ENCODE assay signal across 11 mouse cellular contexts in the genomic region with DNA sequence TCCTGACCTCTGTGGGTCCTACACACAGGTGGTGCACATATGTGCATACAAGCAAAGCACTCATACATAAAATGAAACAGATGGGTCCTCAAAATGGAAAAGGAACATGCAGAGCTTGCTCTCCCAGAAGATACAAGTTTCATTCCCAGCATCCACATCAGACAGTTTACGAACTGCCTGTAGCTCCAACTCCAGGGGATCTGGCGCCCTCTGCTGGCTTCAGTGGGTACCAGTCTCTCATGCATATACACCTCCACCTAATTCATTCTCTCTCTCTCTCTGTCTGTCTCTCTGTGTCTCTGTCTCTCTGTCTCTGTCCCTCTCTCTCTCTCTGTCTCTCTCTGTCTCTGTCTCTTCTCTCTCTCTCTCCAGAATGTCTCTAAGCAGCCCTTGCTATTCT. TPM values are rescaled to one million over a fixed set of nuclear protein-coding genes. Genes with fewer than 3 reads are reported as not detected.
DNase-seq lines count a peak whose midpoint lies in the region; ATAC-seq and TF ChIP-seq lines count a peak whose summit lies in the region.
"Had no signal": no experiment of that assay in that cellular context is flagged by ENCODE, and none has a peak within 500 bp of the region (broad histone marks: within the 10 kb centered on the region; RNA-seq: fewer than 3 reads in every experiment).

No protein-coding gene starts in this region.

- WGBS in midbrain, embryonic 14.5 days: 34% methylated on average over 2 of the region's 2 CpGs
- WGBS in midbrain, embryonic 13.5 days: 39% methylated on average over 2 of the region's 2 CpGs

- H3K27ac ChIP-seq in gastrocnemius, adult 2 months: no peak overlapping the region
- no peak overlapping the region for H3K27ac ChIP-seq in midbrain, embryonic 14.5 days (replicated peaks; ENCODE audit: low read depth, low read length)
- H3K27ac ChIP-seq in midbrain, embryonic 13.5 days: no peak overlapping the region
- H3K27ac ChIP-seq: embryonic facial prominence, embryonic 13.5 days; limb, embryonic 13.5 days; stomach, embryonic 15.5 days had no signal

- no peaks in the 10 kb centered on the region for H3K36me3 ChIP-seq in midbrain, embryonic 14.5 days (ENCODE audit: control insufficient read depth, insufficient read depth, low read length)
- no peaks in the 10 kb centered on the region for H3K36me3 ChIP-seq in midbrain, embryonic 13.5 days
- H3K36me3 ChIP-seq: embryonic facial prominence, embryonic 13.5 days; stomach, embryonic 15.5 days had no signal

- TF ChIP-seq CTCF in gastrocnemius, adult 2 months (IDR thresholded peaks at IDR 0.05): peak; percentile 80

- peak; percentile 75 for DNase-seq in gastrocnemius, adult 2 months
- DNase-seq in gastrocnemius, adult 8-10 months (ENCODE audit: low spot score in 2 of 2): no peak
- peak; percentile 73 for DNase-seq in midbrain, embryonic 14.5 days
- DNase-seq in adrenal gland, adult 2 months: peak; percentile 54
- peak; percentile 70 for DNase-seq in gastrocnemius, postnatal 14 days
- DNase-seq in thymus, postnatal 14 days: peak; percentile 81

- intact Hi-C loops in gastrocnemius, adult 2 months (cut with DNase I): loop anchor here (2.0 to 5.0 kb wide), 2 partner anchors 74 to 95 kb away; partner anchors contain the start of gene Guca1b
- intact Hi-C loops in gastrocnemius, postnatal 14 days (cut with DNase I; ENCODE audit: low total_unique reads): loop anchor here (10.0 kb wide), 1 partner anchor 98 kb away; the partner anchor contains the start of gene Guca1b

- H3K27me3 ChIP-seq in midbrain, embryonic 14.5 days (ENCODE audit: control insufficient read depth, insufficient read depth, low read length): no peaks in the 10 kb centered on the region
- H3K27me3 ChIP-seq in midbrain, embryonic 13.5 days: no peaks in the 10 kb centered on the region
- H3K27me3 ChIP-seq: embryonic facial prominence, embryonic 13.5 days; limb, embryonic 13.5 days; stomach, embryonic 15.5 days had no signal

- no peak overlapping the region for H3K4me3 ChIP-seq in gastrocnemius, adult 2 months
- H3K4me3 ChIP-seq in midbrain, embryonic 14.5 days (replicated peaks; ENCODE audit: low read depth, low read length): no peak overlapping the region
- H3K4me3 ChIP-seq in midbrain, embryonic 13.5 days (replicated peaks): no peak overlapping the region
- H3K4me3 ChIP-seq: embryonic facial prominence, embryonic 13.5 days; limb, embryonic 13.5 days; stomach, embryonic 15.5 days had no signal

- no peak overlapping the region for H3K9ac ChIP-seq in midbrain, embryonic 14.5 days (replicated peaks; ENCODE audit: low read length)
- no peak overlapping the region for H3K9ac ChIP-seq in midbrain, embryonic 13.5 days (replicated peaks)
- H3K9ac ChIP-seq: embryonic facial prominence, embryonic 13.5 days; limb, embryonic 13.5 days; stomach, embryonic 15.5 days had no signal

- H3K4me2 ChIP-seq in midbrain, embryonic 14.5 days (ENCODE audit: low read length): no peak overlapping the region
- no peak overlapping the region for H3K4me2 ChIP-seq in midbrain, embryonic 13.5 days (replicated peaks)
- H3K4me2 ChIP-seq: embryonic facial prominence, embryonic 13.5 days; limb, embryonic 13.5 days; stomach, embryonic 15.5 days had no signal

- H3K4me1 ChIP-seq in midbrain, embryonic 14.5 days (ENCODE audit: control insufficient read depth, insufficient read depth, low read length): no peaks in the 10 kb centered on the region
- H3K4me1 ChIP-seq in midbrain, embryonic 13.5 days (replicated peaks): peaks cover 14% of the 10 kb centered on the region

- no peak for ATAC-seq in midbrain, embryonic 14.5 days (ENCODE audit: low FRiP score, low TSS enrichment)
- no peak for ATAC-seq in midbrain, embryonic 13.5 days
- peak; percentile 56 for ATAC-seq in megakaryocyte progenitor cell, adult 5-6 weeks (replicated peaks; ENCODE audit: poor library complexity)

- H3K9me3 ChIP-seq in midbrain, embryonic 14.5 days (ENCODE audit: control insufficient read depth, low read length): no peaks in the 10 kb centered on the region
- no peaks in the 10 kb centered on the region for H3K9me3 ChIP-seq in midbrain, embryonic 13.5 days
- H3K9me3 ChIP-seq: embryonic facial prominence, embryonic 13.5 days; limb, embryonic 13.5 days; stomach, embryonic 15.5 days had no signal

RNA-seq across cellular contexts. Expression of gene Taf8, which starts 19.7 kb away (rescaled TPM):
- total RNA-seq in gastrocnemius, adult 2 months (2021): 10 to 100 TPM; 13.0 to 14.1 TPM
- total RNA-seq in gastrocnemius, adult 8-10 months (2022): 10 to 100 TPM; 10.0 to 12.6 (median 11.2) TPM
- polyA plus RNA-seq in midbrain, embryonic 14.5 days (2014; fragmentation: Nextera tagmentation; extraction: Ambion mirVana): 17.4 and 19.2 TPM in 2 replicates
- 24.6 and 27.3 TPM in 2 replicates for polyA plus RNA-seq in midbrain, embryonic 13.5 days (2015; fragmentation: Nextera tagmentation; extraction: Ambion mirVana)
- 10 to 100 TPM; 19.5 to 19.8 TPM for total RNA-seq in adrenal gland, adult 2 months (2021)
- 12.5 and 15.6 TPM in 2 replicates for polyA plus RNA-seq in adrenal gland, adult 2 months (2012; rRNA removed)
- 10 to 100 TPM in 1 of 2 experiments, 1 to 10 TPM in 1; 9.5 to 10.2 TPM for total RNA-seq in gastrocnemius, postnatal 14 days (2021)
- 14.7 and 19.1 TPM in 2 replicates for total RNA-seq in megakaryocyte progenitor cell, adult 5-6 weeks (2015)
- total RNA-seq in megakaryocyte progenitor cell, adult 5-6 weeks (2017): 32.1 and 33.4 TPM in 2 replicates

RNA-seq across cellular contexts. Expression of gene Ccnd3, which starts 22.4 kb away (rescaled TPM):
- 10 to 100 TPM; 18.7 to 25.8 TPM for total RNA-seq in gastrocnemius, adult 2 months (2021)
- total RNA-seq in gastrocnemius, adult 8-10 months (2022): 10 to 100 TPM; 12.2 to 19.2 (median 16.1) TPM
- 56.4 and 67.3 TPM in 2 replicates for polyA plus RNA-seq in midbrain, embryonic 14.5 days (2014; fragmentation: Nextera tagmentation; extraction: Ambion mirVana)
- 60.4 and 71.4 TPM in 2 replicates for polyA plus RNA-seq in midbrain, embryonic 13.5 days (2015; fragmentation: Nextera tagmentation; extraction: Ambion mirVana)
- 100 to 1,000 TPM; 326 to 471 TPM for total RNA-seq in adrenal gland, adult 2 months (2021)
- 1,307 and 1,375 TPM in 2 replicates for polyA plus RNA-seq in adrenal gland, adult 2 months (2012; rRNA removed)
- total RNA-seq in gastrocnemius, postnatal 14 days (2021): 10 to 100 TPM; 57.0 to 63.3 TPM
- 95.3 and 100 TPM in 2 replicates for total RNA-seq in megakaryocyte progenitor cell, adult 5-6 weeks (2015)
- 51.4 and 53.8 TPM in 2 replicates for total RNA-seq in megakaryocyte progenitor cell, adult 5-6 weeks (2017)

RNA-seq across cellular contexts. Expression of gene 1700001C19Rik, which starts 45.2 kb away (rescaled TPM):
- total RNA-seq in gastrocnemius, adult 2 months (2021): not detected
- total RNA-seq in gastrocnemius, adult 8-10 months (2022): not detected
- 0.72 and 0.76 TPM in 2 replicates for polyA plus RNA-seq in midbrain, embryonic 14.5 days (2014; fragmentation: Nextera tagmentation; extraction: Ambion mirVana)
- 0.62 and 0.70 TPM in 2 replicates for polyA plus RNA-seq in midbrain, embryonic 13.5 days (2015; fragmentation: Nextera tagmentation; extraction: Ambion mirVana)
- not detected for total RNA-seq in adrenal gland, adult 2 months (2021)
- 0.24 TPM in 1 of 2 replicates, not detected in the other for polyA plus RNA-seq in adrenal gland, adult 2 months (2012; rRNA removed)
- total RNA-seq in gastrocnemius, postnatal 14 days (2021): not detected
- total RNA-seq in megakaryocyte progenitor cell, adult 5-6 weeks (2015): 0.12 and 0.27 TPM in 2 replicates
- total RNA-seq in megakaryocyte progenitor cell, adult 5-6 weeks (2017): 0.33 and 0.95 TPM in 2 replicates

RNA-seq across cellular contexts. Expression of gene AI661453, which starts 46.0 kb away (rescaled TPM):
- total RNA-seq in gastrocnemius, adult 2 months (2021): under 1 TPM; 0.23 to 0.45 TPM
- under 1 TPM in 3 of 4 experiments, not detected in 1; 0.16 to 0.64 (median 0.19) TPM for total RNA-seq in gastrocnemius, adult 8-10 months (2022)
- polyA plus RNA-seq in midbrain, embryonic 14.5 days (2014; fragmentation: Nextera tagmentation; extraction: Ambion mirVana): 0.05 and 0.15 TPM in 2 replicates
- 0.26 and 0.30 TPM in 2 replicates for polyA plus RNA-seq in midbrain, embryonic 13.5 days (2015; fragmentation: Nextera tagmentation; extraction: Ambion mirVana)
- total RNA-seq in adrenal gland, adult 2 months (2021): under 1 TPM; 0.92 to 0.97 TPM
- 0.36 and 0.73 TPM in 2 replicates for polyA plus RNA-seq in adrenal gland, adult 2 months (2012; rRNA removed)
- under 1 TPM; 0.31 to 0.49 TPM for total RNA-seq in gastrocnemius, postnatal 14 days (2021)
- 1.6 and 2.3 TPM in 2 replicates for total RNA-seq in megakaryocyte progenitor cell, adult 5-6 weeks (2015)
- total RNA-seq in megakaryocyte progenitor cell, adult 5-6 weeks (2017): 0.29 and 0.71 TPM in 2 replicates

Comparison
In these comparisons a context has a peak if more than half of its experiments do, and no peak if none do; other contexts are left out.
1. DNase-seq: peak in gastrocnemius, adult 2 months (single experiment), midbrain, embryonic 14.5 days (single experiment), adrenal gland, adult 2 months (single experiment), gastrocnemius, postnatal 14 days (single experiment) and thymus, postnatal 14 days (single experiment); none in gastrocnemius, adult 8-10 months (0 of 2).